Mouse (Mus musculus): Measurements from ENCODE around the gene Chd6. TPM values are rescaled to one million over a fixed set of nuclear protein-coding genes. Genes with fewer than 3 reads are reported as not detected.
A peak's percentile ranks its signal among the peaks of the same experiment; 100 is the strongest.

The Chd6 gene
- polyA plus RNA-seq, 1 experiment from 2014 or later = 22.4 TPM

DNA sequence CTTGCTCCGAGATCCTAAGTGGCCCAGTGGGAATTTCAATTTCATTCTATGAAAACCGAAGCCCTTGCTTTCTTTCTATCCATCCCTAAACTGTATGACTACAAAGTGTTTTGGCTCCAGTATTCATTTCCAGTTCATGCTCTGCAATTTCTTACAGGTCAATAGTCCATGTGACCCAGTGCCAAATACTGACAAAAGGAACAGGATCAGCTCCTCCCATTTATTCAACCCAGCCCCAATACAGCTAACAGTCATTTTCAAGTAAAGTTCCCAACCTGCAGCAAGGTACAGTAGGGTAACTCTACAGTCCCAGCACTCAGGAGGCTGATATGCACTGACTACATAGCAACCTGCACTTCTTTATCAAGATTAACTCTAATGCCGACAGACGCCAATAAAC, 50.0 kb downstream of the Chd6 start:
- DNase-seq (ENCODE audit: low spot score) (no peak), ATAC-seq (replicated peaks; ENCODE audit: low FRiP score, low read depth) (no peak)
- no peak for TF ChIP-seq CTCF (IDR thresholded peaks at IDR 0.05; ENCODE audit: low read depth)
- Histone ChIP-seq H3K4me2 (ENCODE audit: low read length) (no peak overlapping the region), H3K4me1 (replicated peaks; ENCODE audit: insufficient read depth, low read length) (no peaks in the 10 kb centered on the region), H3K36me3 (ENCODE audit: insufficient read depth, low read length) (0 out of 2 replicates have a peak, but pooled peaks cover 4% of the 10 kb centered on the region), H3K27ac (no peak overlapping the region), H3K4me3 (replicated peaks; ENCODE audit: low read depth, low read length) (no peak overlapping the region), H3K9ac (ENCODE audit: low read depth, low read length) (no peak overlapping the region), H3K27me3 (ENCODE audit: insufficient read depth, low read length) (no peaks in the 10 kb centered on the region), H3K9me3 (replicated peaks; ENCODE audit: low read length) (no peaks in the 10 kb centered on the region)
- 84% methylated on average over 4 of the region's 4 CpGs for WGBS

DNA sequence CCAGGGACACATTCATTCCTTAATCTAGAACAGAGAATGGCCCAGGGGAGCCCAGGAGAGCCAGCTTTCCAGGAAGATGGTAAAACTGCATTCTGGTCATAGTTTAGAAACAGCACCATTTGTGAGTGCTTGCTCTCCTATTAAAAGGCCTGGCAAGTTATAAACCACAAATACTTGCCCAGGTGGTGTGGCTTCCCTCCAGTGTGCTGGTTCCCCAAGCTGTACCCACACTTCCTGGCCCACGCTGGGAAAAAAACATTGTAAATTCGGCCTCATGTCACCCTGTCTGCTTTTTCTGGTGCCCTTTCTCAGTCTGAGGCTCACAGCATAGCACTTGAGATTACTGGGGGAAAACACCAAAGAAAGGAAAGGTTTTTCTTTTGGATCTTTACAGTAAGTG, 55.1 kb downstream of the Chd6 start:
- DNase-seq (ENCODE audit: low spot score) (no peak), ATAC-seq (replicated peaks; ENCODE audit: low FRiP score, low read depth) (no peak)
- Histone ChIP-seq H3K27me3 (ENCODE audit: insufficient read depth, low read length) (no peaks in the 10 kb centered on the region), H3K9me3 (replicated peaks; ENCODE audit: low read length) (no peaks in the 10 kb centered on the region), H3K36me3 (ENCODE audit: insufficient read depth, low read length) (0 out of 2 replicates have a peak, but pooled peaks cover 4% of the 10 kb centered on the region), H3K4me1 (replicated peaks; ENCODE audit: insufficient read depth, low read length) (no peaks in the 10 kb centered on the region), H3K4me2 (ENCODE audit: low read length) (no peak overlapping the region), H3K9ac (ENCODE audit: low read depth, low read length) (no peak overlapping the region), H3K4me3 (replicated peaks; ENCODE audit: low read depth, low read length) (no peak overlapping the region), H3K27ac (no peak overlapping the region)
- WGBS = 74% methylated on average over 2 of the region's 2 CpGs
- no peak for TF ChIP-seq CTCF (IDR thresholded peaks at IDR 0.05; ENCODE audit: low read depth)

DNA sequence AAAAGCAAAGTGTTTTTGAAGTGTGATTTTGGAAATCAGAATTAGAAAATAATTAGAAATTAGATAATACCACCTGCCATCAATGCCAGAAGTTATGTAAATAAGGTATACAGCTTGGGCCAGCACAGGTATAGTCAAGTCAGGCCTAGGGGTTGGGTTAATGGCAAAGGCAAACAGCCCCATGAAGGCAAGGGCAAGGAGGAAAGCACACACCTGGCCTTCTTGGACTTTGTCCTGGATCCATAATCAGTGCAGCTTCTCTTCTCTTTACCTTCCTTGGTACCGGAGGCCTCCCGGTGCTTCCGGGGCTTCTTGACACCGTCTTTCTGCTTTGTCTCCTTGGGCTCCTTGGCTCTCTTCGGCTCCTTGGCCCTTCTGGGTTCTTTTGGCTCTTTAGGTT, 56.7 kb downstream of the Chd6 start:
- no peak for TF ChIP-seq CTCF (IDR thresholded peaks at IDR 0.05; ENCODE audit: low read depth)
- ATAC-seq (replicated peaks; ENCODE audit: low FRiP score, low read depth) (no peak), DNase-seq (ENCODE audit: low spot score) (no peak)
- no peak overlapping the region for H3K4me2 ChIP-seq (ENCODE audit: low read length)
- no peaks in the 10 kb centered on the region for H3K27me3 ChIP-seq (ENCODE audit: insufficient read depth, low read length)
- H3K4me3 ChIP-seq (replicated peaks; ENCODE audit: low read depth, low read length) = no peak overlapping the region
- H3K36me3 ChIP-seq (ENCODE audit: insufficient read depth, low read length) = 0 out of 2 replicates have a peak, but pooled peaks cover 4% of the 10 kb centered on the region
- H3K27ac ChIP-seq = no peak overlapping the region
- no peaks in the 10 kb centered on the region for H3K4me1 ChIP-seq (replicated peaks; ENCODE audit: insufficient read depth, low read length)
- no peaks in the 10 kb centered on the region for H3K9me3 ChIP-seq (replicated peaks; ENCODE audit: low read length)
- H3K9ac ChIP-seq (ENCODE audit: low read depth, low read length) = no peak overlapping the region
- WGBS = 92% methylated on average over 5 of the region's 5 CpGs

DNA sequence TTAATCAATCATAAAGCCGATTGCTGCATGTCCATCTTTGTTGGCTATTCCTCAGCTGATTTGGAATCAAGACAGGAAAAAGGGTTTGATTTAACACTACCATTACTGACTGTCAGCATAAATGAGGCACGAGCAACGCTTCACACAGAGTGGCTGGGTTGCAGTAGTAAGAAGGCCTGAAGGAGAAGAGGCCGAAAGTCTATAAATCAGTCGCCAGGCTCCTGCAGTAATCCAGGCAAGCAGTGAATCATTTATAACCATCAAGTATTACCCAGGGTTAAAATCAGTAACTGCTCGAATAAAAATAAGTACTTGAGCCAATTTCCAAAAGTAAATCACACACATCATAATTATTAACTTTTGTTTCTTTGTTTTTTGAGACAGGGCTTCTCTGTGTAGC, 59.4 kb downstream of the Chd6 start:
- Histone ChIP-seq H3K27ac (no peak overlapping the region), H3K4me3 (replicated peaks; ENCODE audit: low read depth, low read length) (no peak overlapping the region), H3K4me2 (ENCODE audit: low read length) (no peak overlapping the region), H3K27me3 (ENCODE audit: insufficient read depth, low read length) (no peaks in the 10 kb centered on the region), H3K9ac (ENCODE audit: low read depth, low read length) (no peak overlapping the region), H3K4me1 (replicated peaks; ENCODE audit: insufficient read depth, low read length) (no peaks in the 10 kb centered on the region), H3K36me3 (ENCODE audit: insufficient read depth, low read length) (0 out of 2 replicates have a peak, but pooled peaks cover 5% of the 10 kb centered on the region), H3K9me3 (replicated peaks; ENCODE audit: low read length) (no peaks in the 10 kb centered on the region)
- ATAC-seq (replicated peaks; ENCODE audit: low FRiP score, low read depth) = no peak
- TF ChIP-seq CTCF (IDR thresholded peaks at IDR 0.05; ENCODE audit: low read depth) = no peak
- peak; percentile 36 for DNase-seq (ENCODE audit: low spot score)
- 37% methylated on average over 6 of the region's 6 CpGs for WGBS

DNA sequence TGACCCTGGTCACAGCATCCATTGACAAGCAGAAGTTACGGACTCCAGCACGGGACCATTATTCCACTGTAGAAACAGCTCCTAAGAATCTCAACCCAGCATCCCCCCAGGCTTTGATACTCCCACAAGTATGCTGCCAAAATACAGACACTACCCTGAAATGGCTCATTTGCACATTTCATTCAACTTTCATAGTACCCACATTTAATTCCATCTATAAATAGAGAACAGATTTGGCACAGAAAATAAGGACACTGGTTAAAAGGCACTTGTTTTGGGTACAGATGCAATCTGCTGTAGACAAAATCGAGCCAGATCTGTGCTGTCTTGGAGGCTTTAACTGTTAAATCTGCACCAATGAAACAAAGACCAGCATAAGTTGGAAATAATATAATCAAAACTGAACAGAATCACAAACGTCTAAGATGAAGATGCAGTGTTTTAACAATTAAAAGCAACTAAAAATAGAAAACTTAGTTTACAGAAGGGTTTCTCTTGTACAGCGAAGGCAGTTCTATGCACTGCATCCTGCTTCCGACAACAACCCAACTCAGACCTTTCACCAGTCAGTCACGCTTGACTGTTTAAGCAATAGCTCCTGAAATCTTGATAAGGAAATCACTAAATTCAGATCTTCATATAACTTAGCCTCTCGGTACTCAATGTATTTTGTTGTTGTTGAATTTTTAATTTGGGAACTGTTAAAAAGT, 64.2 kb downstream of the Chd6 start:
- H3K4me3 ChIP-seq (replicated peaks; ENCODE audit: low read depth, low read length) = no peak overlapping the region
- peaks cover 17% of the 10 kb centered on the region; the same call in 1 of the 2 replicates for H3K36me3 ChIP-seq (ENCODE audit: insufficient read depth, low read length)
- no peak overlapping the region for H3K4me2 ChIP-seq (ENCODE audit: low read length)
- no peak for ATAC-seq (replicated peaks; ENCODE audit: low FRiP score, low read depth)
- H3K9me3 ChIP-seq (replicated peaks; ENCODE audit: low read length) = no peaks in the 10 kb centered on the region
- DNase-seq (ENCODE audit: low spot score) = no peak
- H3K4me1 ChIP-seq (replicated peaks; ENCODE audit: insufficient read depth, low read length) = no peaks in the 10 kb centered on the region
- no peak overlapping the region for H3K9ac ChIP-seq (ENCODE audit: low read depth, low read length)
- H3K27me3 ChIP-seq (ENCODE audit: insufficient read depth, low read length) = no peaks in the 10 kb centered on the region
- no peak overlapping the region for H3K27ac ChIP-seq
- WGBS = 84% methylated on average over 8 of the region's 8 CpGs
- TF ChIP-seq CTCF (IDR thresholded peaks at IDR 0.05; ENCODE audit: low read depth) = no peak

DNA sequence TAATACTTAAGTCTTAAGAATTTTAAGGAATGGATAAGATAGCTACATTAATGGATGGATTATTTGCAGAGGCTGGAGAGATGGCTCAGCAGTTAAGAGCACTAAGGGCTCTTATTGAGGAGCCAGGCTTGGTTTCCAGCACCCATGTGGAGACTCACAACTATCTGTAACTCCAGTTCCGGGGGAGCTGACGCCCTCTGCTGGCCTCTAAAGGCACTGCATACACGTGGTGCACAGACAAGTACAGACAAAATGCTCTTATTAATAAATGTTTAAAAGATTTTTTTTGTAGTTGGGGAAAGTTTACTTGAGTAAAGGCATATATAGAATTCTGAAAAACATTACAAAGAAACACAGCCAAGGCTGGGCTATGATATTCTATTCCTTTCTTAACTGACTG, 66.0 kb downstream of the Chd6 start:
- TF ChIP-seq CTCF (IDR thresholded peaks at IDR 0.05; ENCODE audit: low read depth) = peak; percentile 41
- Histone ChIP-seq H3K36me3 (ENCODE audit: insufficient read depth, low read length) (peaks cover 28% of the 10 kb centered on the region), H3K9ac (ENCODE audit: low read depth, low read length) (no peak overlapping the region), H3K9me3 (replicated peaks; ENCODE audit: low read length) (no peaks in the 10 kb centered on the region), H3K27ac (no peak overlapping the region), H3K27me3 (ENCODE audit: insufficient read depth, low read length) (no peaks in the 10 kb centered on the region), H3K4me1 (replicated peaks; ENCODE audit: insufficient read depth, low read length) (no peaks in the 10 kb centered on the region), H3K4me2 (ENCODE audit: low read length) (no peak overlapping the region), H3K4me3 (replicated peaks; ENCODE audit: low read depth, low read length) (no peak overlapping the region)
- 72% methylated on average over 3 of the region's 3 CpGs for WGBS
- ATAC-seq (replicated peaks; ENCODE audit: low FRiP score, low read depth) = no peak
- no peak for DNase-seq (ENCODE audit: low spot score)

DNA sequence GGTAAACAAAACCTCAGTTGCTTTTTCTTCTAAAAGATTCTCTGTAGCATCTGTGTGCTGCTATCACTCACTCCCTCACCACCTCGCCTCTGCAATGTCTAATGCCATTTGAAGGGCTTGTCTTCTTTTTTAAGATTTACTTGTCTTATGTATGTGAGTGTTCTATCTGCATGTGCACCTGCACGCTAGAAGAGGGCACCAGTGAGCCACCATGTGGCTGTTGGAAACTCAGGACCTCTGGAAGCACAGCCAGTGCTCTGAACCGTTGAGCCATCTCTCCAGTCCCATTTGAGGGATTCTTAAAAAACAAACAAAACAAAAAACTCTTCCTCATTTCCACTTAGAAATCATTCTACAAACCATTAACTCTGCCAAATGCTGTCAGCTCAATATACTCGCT, 68.1 kb downstream of the Chd6 start:
- Histone ChIP-seq H3K27ac (no peak overlapping the region), H3K4me3 (replicated peaks; ENCODE audit: low read depth, low read length) (no peak overlapping the region), H3K4me1 (replicated peaks; ENCODE audit: insufficient read depth, low read length) (no peaks in the 10 kb centered on the region), H3K9me3 (replicated peaks; ENCODE audit: low read length) (no peaks in the 10 kb centered on the region), H3K27me3 (ENCODE audit: insufficient read depth, low read length) (no peaks in the 10 kb centered on the region), H3K4me2 (ENCODE audit: low read length) (no peak overlapping the region), H3K36me3 (ENCODE audit: insufficient read depth, low read length) (peaks cover 34% of the 10 kb centered on the region), H3K9ac (ENCODE audit: low read depth, low read length) (no peak overlapping the region)
- WGBS = 76% methylated on average over 4 of the region's 4 CpGs
- TF ChIP-seq CTCF (IDR thresholded peaks at IDR 0.05; ENCODE audit: low read depth) = peak; percentile 41
- DNase-seq (ENCODE audit: low spot score) (peak; percentile 14), ATAC-seq (replicated peaks; ENCODE audit: low FRiP score, low read depth) (no peak)

All from kidney, postnatal 0 days (tissue).